Mouse (Mus musculus): Measurements from ENCODE around the gene Stx5a. TPM values are rescaled to one million over a fixed set of nuclear protein-coding genes. Genes with fewer than 3 reads are reported as not detected.

Gene Stx5a
- total and polyA plus RNA-seq, 2 experiments from 2014 or later: 95.3 to 110 TPM

DNA sequence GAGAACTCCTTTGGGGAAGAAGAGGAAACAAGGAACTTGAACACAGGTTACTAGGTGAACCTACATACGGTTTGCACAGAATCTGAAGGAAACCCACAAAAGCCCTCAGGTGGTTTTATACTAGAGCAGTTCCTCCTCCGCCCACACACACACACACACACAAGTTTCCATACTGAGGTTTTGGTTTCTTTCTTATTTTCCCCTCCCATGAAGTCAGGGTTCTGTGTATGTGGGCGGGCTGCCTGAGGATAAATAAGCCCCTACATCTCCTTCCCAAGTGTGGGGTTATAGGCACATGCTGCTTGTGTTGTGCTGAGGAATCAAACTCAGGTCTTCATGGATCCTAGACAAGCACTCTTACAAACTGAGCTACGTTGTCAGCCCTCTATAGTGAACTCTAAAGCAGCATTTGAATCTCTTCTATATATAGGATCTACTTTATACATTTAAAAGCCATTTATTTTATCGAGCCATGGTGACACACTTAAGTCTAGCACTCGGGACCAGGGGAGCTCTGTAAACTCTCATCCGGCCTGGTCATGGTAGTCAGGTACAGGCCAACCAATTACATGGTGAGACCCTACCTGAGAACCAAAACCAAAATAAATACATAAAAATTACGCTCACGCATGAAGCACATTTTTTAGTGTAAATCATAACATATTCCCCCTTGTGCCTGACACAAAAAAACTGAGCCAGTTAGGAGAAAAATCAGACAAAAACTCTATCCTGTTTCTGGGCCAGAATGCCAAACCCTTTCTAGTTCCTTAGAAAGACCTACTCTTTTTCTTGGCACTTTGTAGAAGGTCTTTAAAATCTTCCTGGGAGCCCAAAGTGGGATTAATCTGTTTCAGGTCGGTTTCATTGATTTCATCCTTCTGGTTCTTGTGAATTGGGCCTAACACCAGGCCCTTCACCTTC is 29.0 kb upstream of the Stx5a start:
- 58% methylated on average over 10 of the region's 10 CpGs for WGBS
- Histone ChIP-seq H3K4me1 (ENCODE audit: insufficient read depth, low read length) (peaks cover 14% of the 10 kb centered on the region), H3K9ac (replicated peaks; ENCODE audit: low read length) (peak overlapping the region; percentile 91), H3K27ac (peak overlapping the region; percentile 94), H3K27me3 (ENCODE audit: insufficient read depth, low read length) (no peaks in the 10 kb centered on the region), H3K4me3 (ENCODE audit: low read length) (peak overlapping the region; percentile 77), H3K36me3 (ENCODE audit: insufficient read depth, low read length) (peaks cover 34% of the 10 kb centered on the region), H3K9me3 (ENCODE audit: low read length) (no peaks in the 10 kb centered on the region), H3K4me2 (ENCODE audit: low read depth, low read length) (peak overlapping the region; percentile 67)
- no peak for TF ChIP-seq CTCF (IDR thresholded peaks at IDR 0.05; ENCODE audit: low read depth)
- ATAC-seq (no peak), DNase-seq (ENCODE audit: low spot score) (no peak)

DNA sequence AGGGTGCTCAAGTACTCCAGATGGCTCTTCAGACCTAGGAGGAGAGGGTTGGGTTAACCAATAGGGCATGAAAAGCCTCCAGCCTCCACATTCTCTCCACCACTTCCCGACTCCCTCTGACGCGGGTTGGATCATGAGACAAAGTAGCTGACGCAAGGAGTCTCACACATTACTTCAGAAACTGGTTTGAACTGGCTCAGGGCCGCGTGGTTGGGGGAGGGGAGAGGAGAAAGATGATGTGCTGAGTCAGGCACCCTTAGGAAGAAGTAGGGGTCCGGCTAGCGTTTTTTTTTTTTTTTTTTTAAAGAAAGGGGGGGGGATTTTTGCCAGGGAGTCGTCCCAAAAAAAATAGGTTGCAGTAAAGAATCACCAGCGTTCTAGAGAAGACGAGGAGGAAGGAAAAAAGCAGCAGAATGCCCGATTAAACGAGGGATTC is 28.3 kb upstream of the Stx5a start:
- under 1% methylated on average over 13 of the region's 13 CpGs for WGBS
- ATAC-seq (peak; percentile 84), DNase-seq (ENCODE audit: low spot score) (peak; percentile 80)
- Histone ChIP-seq H3K4me3 (ENCODE audit: low read length) (peak overlapping the region; percentile 77), H3K4me1 (ENCODE audit: insufficient read depth, low read length) (peaks cover 14% of the 10 kb centered on the region), H3K36me3 (ENCODE audit: insufficient read depth, low read length) (peaks cover 28% of the 10 kb centered on the region), H3K27ac (peak overlapping the region; percentile 94), H3K9ac (replicated peaks; ENCODE audit: low read length) (peak overlapping the region; percentile 91), H3K4me2 (ENCODE audit: low read depth, low read length) (peak overlapping the region; percentile 67), H3K27me3 (ENCODE audit: insufficient read depth, low read length) (no peaks in the 10 kb centered on the region), H3K9me3 (ENCODE audit: low read length) (no peaks in the 10 kb centered on the region)
- no peak for TF ChIP-seq CTCF (IDR thresholded peaks at IDR 0.05; ENCODE audit: low read depth)

DNA sequence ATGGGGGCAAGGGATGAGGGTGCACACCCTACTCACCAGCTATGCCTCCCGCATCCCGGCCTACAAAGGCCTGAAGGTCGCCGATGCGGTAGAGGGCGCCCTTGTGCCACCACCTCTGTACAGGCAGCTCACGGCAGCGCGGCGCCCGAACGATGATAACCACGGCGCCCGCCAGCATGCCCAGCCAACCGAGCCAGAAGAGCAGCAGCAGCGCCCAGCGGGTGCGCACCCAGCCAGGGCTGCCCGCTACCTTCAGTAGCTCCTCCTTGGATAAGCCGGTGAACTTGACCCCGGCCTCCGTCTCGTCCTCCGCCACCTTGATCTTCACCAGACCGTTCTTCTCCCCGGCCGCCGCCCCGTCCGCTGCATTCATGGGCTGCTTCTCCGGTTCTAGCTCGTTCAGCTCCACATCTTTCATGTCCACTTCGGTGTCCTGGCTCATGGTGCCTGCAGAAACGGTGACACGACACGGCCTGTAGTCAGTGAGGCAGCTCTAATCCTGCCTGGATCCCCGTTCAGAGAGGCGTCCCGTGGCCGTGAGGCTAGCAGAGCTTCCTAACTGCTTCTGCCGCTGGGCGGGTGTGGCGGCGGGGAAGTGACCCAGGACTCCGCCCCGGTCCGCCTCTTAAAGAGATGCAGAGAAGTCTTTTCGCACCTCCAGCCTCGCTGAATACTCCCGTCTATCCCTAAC is 27.8 kb upstream of the Stx5a start:
- Histone ChIP-seq H3K4me3 (ENCODE audit: low read length) (peak overlapping the region; percentile 77), H3K36me3 (ENCODE audit: insufficient read depth, low read length) (peaks cover 22% of the 10 kb centered on the region), H3K9me3 (ENCODE audit: low read length) (no peaks in the 10 kb centered on the region), H3K4me1 (ENCODE audit: insufficient read depth, low read length) (peaks cover 14% of the 10 kb centered on the region), H3K9ac (replicated peaks; ENCODE audit: low read length) (peak overlapping the region; percentile 91), H3K27me3 (ENCODE audit: insufficient read depth, low read length) (no peaks in the 10 kb centered on the region), H3K4me2 (ENCODE audit: low read depth, low read length) (peak overlapping the region; percentile 67), H3K27ac (peak overlapping the region; percentile 94)
- peak; percentile 92 for DNase-seq (ENCODE audit: low spot score)
- peak; percentile 82 for TF ChIP-seq CTCF (IDR thresholded peaks at IDR 0.05; ENCODE audit: low read depth)
- peak; percentile 90 for ATAC-seq
- under 1% methylated on average over 51 of the region's 51 CpGs for WGBS

DNA sequence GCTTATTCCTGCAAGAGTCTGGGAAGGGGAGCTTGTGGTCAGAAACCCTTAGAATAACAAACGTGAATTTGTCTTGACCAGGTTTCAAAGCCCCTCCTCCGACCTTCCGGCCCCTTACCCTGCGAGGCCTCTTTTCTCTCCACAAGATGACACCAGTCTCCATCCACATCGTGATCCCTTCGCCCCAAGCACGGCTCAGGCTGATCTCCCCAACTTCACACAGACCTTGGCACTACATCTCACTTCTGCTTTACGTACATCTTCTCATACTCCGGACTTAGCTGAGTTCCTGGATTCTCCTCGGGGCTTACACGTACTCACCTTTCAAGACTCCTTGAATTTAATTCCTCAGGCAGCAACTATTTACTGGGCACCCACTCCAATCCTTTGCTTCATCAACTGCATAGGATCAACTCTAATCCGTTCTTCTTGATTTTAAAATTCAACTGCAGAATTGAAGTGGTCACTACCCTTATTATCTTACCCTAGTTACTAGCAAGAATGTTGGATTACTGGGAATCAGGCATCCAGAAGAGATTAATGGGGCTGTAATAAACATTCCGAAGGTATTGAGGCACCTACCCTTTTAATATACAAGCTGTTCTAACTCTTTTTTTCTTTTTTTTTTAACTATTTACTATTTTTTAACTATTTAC is 27.1 kb upstream of the Stx5a start:
- Histone ChIP-seq H3K4me3 (ENCODE audit: low read length) (peak overlapping the region; percentile 77), H3K27ac (peak overlapping the region; percentile 94), H3K4me1 (ENCODE audit: insufficient read depth, low read length) (peaks cover 14% of the 10 kb centered on the region), H3K9me3 (ENCODE audit: low read length) (no peaks in the 10 kb centered on the region), H3K9ac (replicated peaks; ENCODE audit: low read length) (peak overlapping the region; percentile 91), H3K4me2 (ENCODE audit: low read depth, low read length) (peak overlapping the region; percentile 67), H3K27me3 (ENCODE audit: insufficient read depth, low read length) (no peaks in the 10 kb centered on the region), H3K36me3 (ENCODE audit: insufficient read depth, low read length) (peaks cover 16% of the 10 kb centered on the region)
- peak; percentile 15; the same call in 1 of the 2 replicates for ATAC-seq
- 10% methylated on average over 13 of the region's 13 CpGs for WGBS
- no peak for DNase-seq (ENCODE audit: low spot score)
- TF ChIP-seq CTCF (IDR thresholded peaks at IDR 0.05; ENCODE audit: low read depth): no peak

DNA sequence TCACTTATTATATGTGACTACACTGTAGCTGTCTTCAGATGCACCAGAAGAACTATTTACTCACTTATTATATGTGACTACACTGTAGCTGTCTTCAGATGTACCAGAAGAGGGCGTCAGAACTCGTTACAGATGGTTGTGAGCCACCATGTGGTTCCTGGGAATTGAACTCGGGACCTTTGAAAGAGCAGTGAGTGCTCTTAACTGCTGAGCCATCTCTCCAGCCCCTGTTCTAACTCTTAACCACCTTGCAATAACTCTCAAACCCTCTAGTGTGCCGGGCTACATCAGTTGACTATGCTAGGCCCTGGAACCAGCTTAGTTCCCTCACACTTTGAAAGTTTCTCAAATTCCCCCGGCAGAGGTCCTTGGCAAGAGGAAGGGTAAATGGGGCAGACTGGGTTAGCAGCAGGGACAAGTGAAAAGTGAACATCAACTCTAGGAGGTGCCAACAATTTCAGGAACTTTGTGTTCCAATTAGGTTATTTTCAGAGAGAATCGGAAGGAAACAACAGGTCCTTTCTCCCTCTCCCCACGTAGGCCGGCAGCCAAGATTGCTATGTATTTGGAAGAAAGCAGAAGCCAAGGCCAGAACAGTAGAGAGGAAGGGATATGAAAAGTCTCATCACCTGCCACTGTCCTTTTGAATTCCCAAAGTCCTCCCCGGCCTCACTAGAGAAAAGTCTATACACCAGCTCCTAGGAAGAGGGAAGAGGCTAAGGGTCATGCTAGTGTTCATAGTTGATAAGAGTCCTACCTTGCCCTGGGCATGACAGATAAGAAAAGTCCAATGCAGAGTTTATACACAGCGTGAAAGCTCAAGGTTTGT is 26.3 kb upstream of the Stx5a start:
- peaks cover 14% of the 10 kb centered on the region for H3K4me1 ChIP-seq (ENCODE audit: insufficient read depth, low read length)
- H3K9ac ChIP-seq (replicated peaks; ENCODE audit: low read length): no peak overlapping the region
- DNase-seq (ENCODE audit: low spot score): no peak
- H3K27ac ChIP-seq: no peak overlapping the region
- no peak overlapping the region for H3K4me2 ChIP-seq (ENCODE audit: low read depth, low read length)
- WGBS: 66% methylated on average over 10 of the region's 10 CpGs
- no peak overlapping the region for H3K4me3 ChIP-seq (ENCODE audit: low read length)
- H3K9me3 ChIP-seq (ENCODE audit: low read length): no peaks in the 10 kb centered on the region
- ATAC-seq: no peak
- H3K36me3 ChIP-seq (ENCODE audit: insufficient read depth, low read length): peaks cover 8% of the 10 kb centered on the region
- peak; percentile 29; the same call in 1 of the 2 replicates for TF ChIP-seq CTCF (IDR thresholded peaks at IDR 0.05; ENCODE audit: low read depth)
- no peaks in the 10 kb centered on the region for H3K27me3 ChIP-seq (ENCODE audit: insufficient read depth, low read length)
